Mouse (Mus musculus): Measurements from ENCODE around the gene Espn. TPM values are rescaled to one million over a fixed set of nuclear protein-coding genes. Genes with fewer than 3 reads are reported as not detected.

Gene Espn
- total and polyA plus RNA-seq, 3 experiments, result 5.0 to 19.6 TPM; not detected in 1

- H3K4me3 ChIP-seq (ENCODE audit: control insufficient read depth in 1 of 2, insufficient read depth in 1 of 2, low read depth in 2 of 2, low read length in 2 of 2), result no peak overlapping the region
- H3K79me2 ChIP-seq (ENCODE audit: control insufficient read depth, insufficient read depth, low read length, poor library complexity), result no peaks in the 10 kb centered on the region
- peaks cover 3 to 12% of the 10 kb centered on the region in 2 experiments; a peak in 3 of 4 replicates for H3K4me1 ChIP-seq (ENCODE audit: control insufficient read depth in 1 of 2, insufficient read depth in 2 of 2, low read length in 2 of 2)
- DNase-seq (ENCODE audit: low read depth, low spot score), result peak; percentile 31
- no peak overlapping the region for H3K9ac ChIP-seq (ENCODE audit: control insufficient read depth, low read depth, low read length, poor library complexity, severe bottlenecking)
- no peaks in the 10 kb centered on the region for H3K27me3 ChIP-seq (ENCODE audit: control insufficient read depth in 1 of 2, insufficient read depth in 2 of 2, low read length in 2 of 2)
- no peaks in the 10 kb centered on the region for H3K9me3 ChIP-seq (replicated peaks; ENCODE audit: insufficient read depth, low read length)
- H3K27ac ChIP-seq (ENCODE audit: control insufficient read depth, low read depth, low read length), result no peak overlapping the region
- no peak for TF ChIP-seq MAFK (IDR thresholded peaks at IDR 0.05; ENCODE audit: borderline replicate concordance, low read depth, low read length)
- peak; percentile 77 for TF ChIP-seq ZNF384 (IDR thresholded peaks at IDR 0.05; ENCODE audit: low read depth, low read length)
- TF ChIP-seq ELF1 (IDR thresholded peaks at IDR 0.05; ENCODE audit: low read depth, low read length), result peak; percentile 38; the same call in 1 of the 2 replicates
- H3K36me3 ChIP-seq (ENCODE audit: control insufficient read depth in 1 of 2, insufficient read depth in 2 of 2, low read length in 2 of 2), result peaks cover 1 to 4% of the 10 kb centered on the region in 2 experiments; a peak in 3 of 4 replicates
These were observed 51.0 kb downstream of the Espn start for GRCm38 (mm10) chr4:152101081-152101653.

DNA sequence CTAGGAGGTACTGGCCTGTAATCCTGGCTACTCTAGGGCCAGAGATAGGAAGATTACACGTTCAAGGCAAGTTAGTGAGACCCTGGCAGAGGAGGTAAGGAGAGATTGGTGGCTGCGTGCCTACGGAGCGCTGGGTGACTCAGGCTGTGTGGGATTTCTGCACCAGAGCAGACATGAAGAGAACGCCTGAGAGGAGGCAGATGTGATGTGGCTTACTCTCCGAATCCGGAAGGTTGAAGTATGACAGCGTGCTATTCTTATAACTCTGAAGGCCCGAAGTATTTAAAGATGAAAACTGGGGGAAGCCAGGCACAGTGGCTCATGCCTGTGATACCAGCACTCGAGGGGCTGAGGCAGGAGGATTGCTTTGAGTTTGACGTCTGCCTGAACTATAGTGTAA lies 51.6 kb downstream of the Espn start:
- H3K9ac ChIP-seq (ENCODE audit: control insufficient read depth, low read depth, low read length, poor library complexity, severe bottlenecking), result no peak overlapping the region
- peaks cover 1 to 8% of the 10 kb centered on the region in 2 experiments; a peak in 3 of 4 replicates for H3K36me3 ChIP-seq (ENCODE audit: control insufficient read depth in 1 of 2, insufficient read depth in 2 of 2, low read length in 2 of 2)
- no peak for DNase-seq (ENCODE audit: low read depth, low spot score)
- no peaks in the 10 kb centered on the region for H3K27me3 ChIP-seq (ENCODE audit: control insufficient read depth in 1 of 2, insufficient read depth in 2 of 2, low read length in 2 of 2)
- peaks cover 5 to 16% of the 10 kb centered on the region in 2 experiments for H3K4me1 ChIP-seq (ENCODE audit: control insufficient read depth in 1 of 2, insufficient read depth in 2 of 2, low read length in 2 of 2)
- H3K27ac ChIP-seq (ENCODE audit: control insufficient read depth, low read depth, low read length), result no peak overlapping the region
- H3K79me2 ChIP-seq (ENCODE audit: control insufficient read depth, insufficient read depth, low read length, poor library complexity), result no peaks in the 10 kb centered on the region
- H3K9me3 ChIP-seq (replicated peaks; ENCODE audit: insufficient read depth, low read length), result no peaks in the 10 kb centered on the region
- TF ChIP-seq MAFK (IDR thresholded peaks at IDR 0.05; ENCODE audit: borderline replicate concordance, low read depth, low read length), result no peak
- no peak for TF ChIP-seq NRF1 (IDR thresholded peaks at IDR 0.05; ENCODE audit: insufficient read depth, low read depth, low read length, poor library complexity, severe bottlenecking)
- TF ChIP-seq E2F4 (IDR thresholded peaks at IDR 0.05; ENCODE audit: borderline replicate concordance, low read depth, low read length), result no peak
- TF ChIP-seq KAT2A (conservative IDR thresholded peaks at IDR 0.05; ENCODE audit: low read depth, low read length), result no peak
- TF ChIP-seq ZC3H11A (IDR thresholded peaks at IDR 0.05; ENCODE audit: low read depth, low read length), result no peak
- TF ChIP-seq EP300 (IDR thresholded peaks at IDR 0.05; ENCODE audit: low read depth in 1 of 2, low read length in 2 of 2), result no peak
- no peak for TF ChIP-seq JUND (IDR thresholded peaks at IDR 0.05; ENCODE audit: low read depth, low read length)
- H3K4me3 ChIP-seq (ENCODE audit: control insufficient read depth in 1 of 2, insufficient read depth in 1 of 2, low read depth in 2 of 2, low read length in 2 of 2), result no peak overlapping the region

DNA sequence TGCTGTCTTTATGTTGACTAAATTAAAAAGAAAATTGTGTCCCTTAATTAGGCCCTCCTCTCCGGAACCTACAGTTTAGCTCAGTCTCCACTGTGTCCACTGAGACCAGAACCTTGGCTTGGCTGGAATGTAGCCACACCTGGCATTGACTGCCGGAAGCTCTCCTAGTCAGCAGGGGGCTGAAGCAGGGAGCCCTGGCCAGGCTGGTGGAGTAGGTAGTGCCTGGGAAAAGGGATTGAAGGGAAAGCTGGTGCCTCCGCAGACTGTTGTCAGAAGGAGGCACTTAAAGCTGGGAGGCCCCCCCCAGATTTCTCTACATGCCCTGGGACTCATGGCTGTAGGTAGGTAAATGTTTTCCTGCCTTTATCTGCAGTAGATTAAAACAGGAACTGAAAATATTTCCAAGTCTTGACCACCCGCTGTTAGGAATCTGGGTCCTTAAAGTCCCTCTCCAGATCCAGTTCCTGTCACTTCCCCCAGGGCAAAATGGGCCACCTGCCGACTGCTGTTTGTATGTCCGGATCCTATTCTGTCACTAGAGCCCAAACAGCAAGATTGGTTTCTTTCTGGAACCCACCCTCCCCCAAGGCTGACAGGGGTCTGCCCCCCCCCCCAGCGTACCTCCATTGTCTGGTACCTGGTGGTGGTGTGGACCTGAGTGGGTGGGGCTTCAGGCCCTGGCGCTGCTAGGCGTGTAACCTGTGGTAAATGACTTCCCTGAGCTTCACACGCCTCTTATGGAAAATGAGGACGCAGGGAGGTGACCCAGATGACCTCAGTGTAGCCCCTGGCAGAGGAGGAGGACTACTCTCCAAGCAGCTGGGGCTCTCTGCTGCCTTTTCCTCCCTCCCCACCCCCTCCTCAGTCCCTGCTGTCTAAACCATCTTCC lies 54.0 kb downstream of the Espn start:
- DNase-seq (ENCODE audit: low read depth, low spot score), result no peak
- TF ChIP-seq JUND (IDR thresholded peaks at IDR 0.05; ENCODE audit: low read depth, low read length), result no peak
- TF ChIP-seq USF1 (IDR thresholded peaks at IDR 0.05; ENCODE audit: low read depth, low read length), result no peak
- no peak for TF ChIP-seq MEF2A (IDR thresholded peaks at IDR 0.05; ENCODE audit: extremely low read depth, insufficient replicate concordance, low read depth, low read length, poor library complexity, severe bottlenecking)
- no peak for TF ChIP-seq MYC (IDR thresholded peaks at IDR 0.05; ENCODE audit: low read depth, low read length)
- no peak for TF ChIP-seq GATA1 (IDR thresholded peaks at IDR 0.05; ENCODE audit: low read depth, low read length)
- no peak for TF ChIP-seq POLR2AphosphoS5 (IDR thresholded peaks at IDR 0.05; ENCODE audit: borderline replicate concordance, low read depth, low read length)
- TF ChIP-seq NELFE (IDR thresholded peaks at IDR 0.05; ENCODE audit: low read depth, low read length), result no peak
- TF ChIP-seq SMC3 (IDR thresholded peaks at IDR 0.05; ENCODE audit: low read depth, low read length), result no peak
- TF ChIP-seq ZC3H11A (IDR thresholded peaks at IDR 0.05; ENCODE audit: low read depth, low read length), result no peak
- no peak for TF ChIP-seq NRF1 (IDR thresholded peaks at IDR 0.05; ENCODE audit: insufficient read depth, low read depth, low read length, poor library complexity, severe bottlenecking)
- TF ChIP-seq ELF1 (IDR thresholded peaks at IDR 0.05; ENCODE audit: low read depth, low read length), result no peak
- no peak for TF ChIP-seq TCF12 (IDR thresholded peaks at IDR 0.05; ENCODE audit: low read depth, low read length)
- no peak for TF ChIP-seq MAX (IDR thresholded peaks at IDR 0.05; ENCODE audit: low read length)
- no peak for TF ChIP-seq POLR2A (IDR thresholded peaks at IDR 0.05; ENCODE audit: control insufficient read depth in 1 of 2, insufficient read depth in 1 of 2, low read depth in 1 of 2, low read length in 2 of 2, poor library complexity in 1 of 2)
- no peak for TF ChIP-seq RCOR1 (IDR thresholded peaks at IDR 0.05; ENCODE audit: low read depth, low read length)
- no peak for TF ChIP-seq ZMIZ1 (IDR thresholded peaks at IDR 0.05; ENCODE audit: low read depth, low read length)
- H3K9ac ChIP-seq (ENCODE audit: control insufficient read depth, low read depth, low read length, poor library complexity, severe bottlenecking), result no peak overlapping the region
- H3K36me3 ChIP-seq (ENCODE audit: control insufficient read depth in 1 of 2, insufficient read depth in 2 of 2, low read length in 2 of 2), result peaks cover under 1 to 19% of the 10 kb centered on the region in 2 experiments; a peak in 3 of 4 replicates
- H3K9me3 ChIP-seq (replicated peaks; ENCODE audit: insufficient read depth, low read length), result no peaks in the 10 kb centered on the region
- no peaks in the 10 kb centered on the region for H3K27me3 ChIP-seq (ENCODE audit: control insufficient read depth in 1 of 2, insufficient read depth in 2 of 2, low read length in 2 of 2)
- H3K4me1 ChIP-seq (ENCODE audit: control insufficient read depth in 1 of 2, insufficient read depth in 2 of 2, low read length in 2 of 2), result peaks cover 16 to 31% of the 10 kb centered on the region in 2 experiments
- no peak overlapping the region for H3K4me3 ChIP-seq (ENCODE audit: control insufficient read depth in 1 of 2, insufficient read depth in 1 of 2, low read depth in 2 of 2, low read length in 2 of 2)
- H3K27ac ChIP-seq (ENCODE audit: control insufficient read depth, low read depth, low read length), result no peak overlapping the region
- no peaks in the 10 kb centered on the region for H3K79me2 ChIP-seq (ENCODE audit: control insufficient read depth, insufficient read depth, low read length, poor library complexity)

All from MEL (cell line).